Mouse (Mus musculus): Measurements from ENCODE around the gene Bmi1. TPM values are rescaled to one million over a fixed set of nuclear protein-coding genes. Genes with fewer than 3 reads are reported as not detected.

The Bmi1 gene
- polyA plus RNA-seq, 1 experiment from 2014 or later: 30.9 TPM

DNA sequence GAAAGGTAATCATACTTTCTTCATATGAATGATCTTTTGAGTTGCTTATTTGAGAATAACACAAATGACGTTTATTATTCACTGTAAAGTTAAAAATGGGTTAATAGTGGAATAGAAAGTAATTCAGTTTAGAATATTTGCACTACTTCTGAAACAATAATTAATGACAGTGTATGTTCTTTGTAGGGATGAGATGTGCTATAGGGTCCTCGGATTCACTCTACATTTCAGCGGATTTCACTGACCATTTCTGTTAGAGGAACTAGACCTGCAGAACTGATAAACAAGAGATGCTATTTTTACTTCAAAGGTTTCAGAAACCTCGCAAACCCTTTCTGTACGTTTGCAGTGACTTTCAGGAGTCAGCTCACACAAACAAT, 16.7 kb downstream of the Bmi1 start:
- ATAC-seq (ENCODE audit: low FRiP score, low TSS enrichment): no peak
- Histone ChIP-seq H3K27me3 (ENCODE audit: insufficient read depth, low read length) (peaks cover 63% of the 10 kb centered on the region), H3K4me2 (replicated peaks; ENCODE audit: low read depth, low read length) (peak overlapping the region; percentile 97), H3K4me1 (ENCODE audit: insufficient read depth, low read length) (peaks cover 25% of the 10 kb centered on the region), H3K27ac (ENCODE audit: low read length) (no peak overlapping the region), H3K9ac (replicated peaks; ENCODE audit: low read length) (no peak overlapping the region), H3K4me3 (ENCODE audit: low read length) (peak overlapping the region; percentile 69), H3K36me3 (ENCODE audit: insufficient read depth, low read length) (no peaks in the 10 kb centered on the region), H3K9me3 (ENCODE audit: low read length) (no peaks in the 10 kb centered on the region)
- 2% methylated on average over 5 of the region's 5 CpGs for WGBS

DNA sequence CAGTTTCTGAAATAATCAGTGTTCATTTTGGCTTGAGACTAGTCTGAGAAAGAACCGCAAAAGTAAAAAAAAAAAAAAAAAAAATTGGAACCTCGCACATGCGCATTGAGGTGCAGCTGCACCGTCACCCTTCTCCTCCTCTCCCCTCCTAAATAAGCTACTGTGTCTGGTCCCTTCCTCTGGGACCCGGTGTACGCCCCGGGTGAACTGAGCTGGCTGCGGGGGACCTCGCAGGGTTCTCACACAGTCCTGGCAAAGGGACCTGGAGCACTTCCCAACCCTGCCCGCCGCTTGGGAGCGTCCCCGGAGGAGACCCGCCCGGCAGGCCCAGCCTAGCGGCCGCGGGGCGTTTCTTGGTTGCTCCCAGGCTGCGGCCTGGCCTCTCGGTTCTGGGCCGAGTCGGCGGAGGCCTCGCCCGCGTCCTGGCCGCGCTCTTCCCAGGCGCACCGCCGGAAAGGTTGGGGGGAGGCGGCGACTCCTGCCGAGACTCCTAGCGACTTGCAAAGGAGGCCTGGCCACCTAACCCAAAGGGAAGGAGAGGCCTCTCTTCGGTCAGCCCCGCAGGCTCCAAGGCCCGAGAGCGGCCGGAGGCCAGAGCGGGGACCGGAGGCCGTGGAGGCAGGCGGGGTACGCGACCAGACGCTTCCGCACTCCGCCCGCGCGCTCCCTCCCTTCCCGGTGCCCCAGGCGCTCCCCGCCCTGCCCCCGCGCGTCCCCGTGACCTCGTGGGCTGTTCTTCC, 17.2 kb downstream of the Bmi1 start, which contains the start of gene Spag6:
TSS of gene Spag6 (plus strand) at position 162 of the 740 bp plus-strand sequence.
- H3K27ac ChIP-seq (ENCODE audit: low read length): peak within 1 kb of the TSS; percentile 76
- ATAC-seq (ENCODE audit: low FRiP score, low TSS enrichment): peak; percentile 88
- peaks cover 25% of the 10 kb centered on the region for H3K4me1 ChIP-seq (ENCODE audit: insufficient read depth, low read length)
- peak within 1 kb of the TSS; percentile 97 for H3K4me2 ChIP-seq (replicated peaks; ENCODE audit: low read depth, low read length)
- peak within 1 kb of the TSS; percentile 69 for H3K4me3 ChIP-seq (ENCODE audit: low read length)
- under 1% methylated on average over 59 of the region's 61 CpGs for WGBS
- no peaks in the 10 kb centered on the region for H3K9me3 ChIP-seq (ENCODE audit: low read length)
- peaks cover 63% of the 10 kb centered on the region for H3K27me3 ChIP-seq (ENCODE audit: insufficient read depth, low read length)
- no peaks in the 10 kb centered on the region for H3K36me3 ChIP-seq (ENCODE audit: insufficient read depth, low read length)
- peak within 1 kb of the TSS; percentile 95 for H3K9ac ChIP-seq (replicated peaks; ENCODE audit: low read length)

DNA sequence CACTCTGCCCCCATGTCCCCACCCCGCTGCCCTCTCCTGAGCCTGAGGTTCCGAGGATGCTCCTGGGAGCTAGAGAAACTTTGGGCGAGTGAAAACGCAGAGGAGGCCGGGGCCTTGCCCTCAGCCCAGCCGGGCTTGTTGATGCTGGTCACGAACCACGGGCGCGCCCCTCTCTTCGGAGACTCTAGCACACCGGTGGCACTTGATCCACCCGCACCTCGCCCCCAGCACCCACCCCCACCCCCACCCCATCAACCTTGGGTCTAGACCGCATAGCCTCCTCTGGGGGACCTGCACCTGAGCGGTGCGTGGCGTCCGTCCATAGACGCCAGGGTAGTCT, 17.8 kb downstream of the Bmi1 start:
- ATAC-seq (ENCODE audit: low FRiP score, low TSS enrichment): peak; percentile 49; the same call in 1 of the 2 replicates
- Histone ChIP-seq H3K27ac (ENCODE audit: low read length) (no peak overlapping the region; the same call in 1 of the 2 replicates), H3K27me3 (ENCODE audit: insufficient read depth, low read length) (peaks cover 63% of the 10 kb centered on the region), H3K36me3 (ENCODE audit: insufficient read depth, low read length) (no peaks in the 10 kb centered on the region), H3K9ac (replicated peaks; ENCODE audit: low read length) (peak overlapping the region; percentile 95), H3K4me3 (ENCODE audit: low read length) (peak overlapping the region; percentile 69), H3K9me3 (ENCODE audit: low read length) (no peaks in the 10 kb centered on the region), H3K4me2 (replicated peaks; ENCODE audit: low read depth, low read length) (peak overlapping the region; percentile 97), H3K4me1 (ENCODE audit: insufficient read depth, low read length) (peaks cover 19% of the 10 kb centered on the region)
- 2% methylated on average over 20 of the region's 20 CpGs for WGBS

DNA sequence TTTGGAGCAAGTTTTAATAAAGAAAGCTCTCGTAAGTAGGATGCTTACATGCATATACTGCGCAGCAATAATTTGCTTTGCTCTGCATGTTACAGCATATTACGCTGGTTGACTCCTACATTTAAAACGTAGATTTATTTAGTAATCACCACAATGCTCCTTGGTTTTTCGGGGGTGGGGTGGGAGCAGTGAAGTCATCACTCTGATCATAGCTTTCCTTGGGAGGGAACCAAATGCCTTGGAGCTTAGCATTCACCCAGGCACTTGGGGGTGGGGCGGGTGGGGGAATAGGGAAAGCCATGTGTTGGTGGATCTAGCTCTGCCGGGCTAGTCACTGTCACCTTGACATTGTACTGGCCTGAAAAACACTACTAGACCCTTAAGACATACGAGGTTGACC, 18.3 kb downstream of the Bmi1 start:
- H3K4me2 ChIP-seq (replicated peaks; ENCODE audit: low read depth, low read length): peak overlapping the region; percentile 97
- H3K27ac ChIP-seq (ENCODE audit: low read length): no peak overlapping the region
- H3K9me3 ChIP-seq (ENCODE audit: low read length): no peaks in the 10 kb centered on the region
- no peak overlapping the region for H3K9ac ChIP-seq (replicated peaks; ENCODE audit: low read length)
- ATAC-seq (ENCODE audit: low FRiP score, low TSS enrichment): no peak
- H3K4me3 ChIP-seq (ENCODE audit: low read length): no peak overlapping the region
- H3K4me1 ChIP-seq (ENCODE audit: insufficient read depth, low read length): peaks cover 14% of the 10 kb centered on the region
- H3K36me3 ChIP-seq (ENCODE audit: insufficient read depth, low read length): no peaks in the 10 kb centered on the region
- WGBS: 4% methylated on average over 8 of the region's 8 CpGs
- H3K27me3 ChIP-seq (ENCODE audit: insufficient read depth, low read length): peaks cover 63% of the 10 kb centered on the region

DNA sequence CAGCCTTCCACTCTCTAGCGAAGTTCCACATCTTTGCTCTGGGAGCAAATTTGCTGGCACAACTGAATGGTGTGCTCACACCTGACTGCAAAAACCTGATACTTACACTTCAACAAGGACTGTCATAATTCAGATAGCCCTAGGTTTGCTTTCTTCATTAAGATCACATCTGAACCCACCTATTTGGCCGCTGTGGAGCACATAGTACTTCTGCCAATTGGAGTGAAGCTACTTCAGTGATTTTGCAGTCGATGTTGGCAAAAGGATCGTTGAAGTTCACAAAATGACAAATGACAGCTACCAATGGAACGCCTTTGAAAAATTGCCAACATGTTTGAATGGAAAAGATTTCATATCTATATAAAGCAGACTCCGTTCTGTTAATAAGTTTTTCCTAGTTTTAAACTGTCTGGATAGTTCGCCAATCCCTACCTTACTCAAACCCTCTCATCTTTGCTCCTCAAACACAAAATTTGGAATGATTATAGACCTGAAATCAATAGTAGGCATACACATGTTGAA, 18.9 kb downstream of the Bmi1 start:
- H3K27me3 ChIP-seq (ENCODE audit: insufficient read depth, low read length): peaks cover 63% of the 10 kb centered on the region
- no peaks in the 10 kb centered on the region for H3K36me3 ChIP-seq (ENCODE audit: insufficient read depth, low read length)
- H3K9me3 ChIP-seq (ENCODE audit: low read length): no peaks in the 10 kb centered on the region
- peaks cover 10% of the 10 kb centered on the region; the same call in 1 of the 2 replicates for H3K4me1 ChIP-seq (ENCODE audit: insufficient read depth, low read length)
- H3K4me3 ChIP-seq (ENCODE audit: low read length): no peak overlapping the region
- 4% methylated on average over 7 of the region's 7 CpGs for WGBS
- H3K4me2 ChIP-seq (replicated peaks; ENCODE audit: low read depth, low read length): no peak overlapping the region
- no peak for ATAC-seq (ENCODE audit: low FRiP score, low TSS enrichment)
- no peak overlapping the region for H3K9ac ChIP-seq (replicated peaks; ENCODE audit: low read length)
- no peak overlapping the region for H3K27ac ChIP-seq (ENCODE audit: low read length)

DNA sequence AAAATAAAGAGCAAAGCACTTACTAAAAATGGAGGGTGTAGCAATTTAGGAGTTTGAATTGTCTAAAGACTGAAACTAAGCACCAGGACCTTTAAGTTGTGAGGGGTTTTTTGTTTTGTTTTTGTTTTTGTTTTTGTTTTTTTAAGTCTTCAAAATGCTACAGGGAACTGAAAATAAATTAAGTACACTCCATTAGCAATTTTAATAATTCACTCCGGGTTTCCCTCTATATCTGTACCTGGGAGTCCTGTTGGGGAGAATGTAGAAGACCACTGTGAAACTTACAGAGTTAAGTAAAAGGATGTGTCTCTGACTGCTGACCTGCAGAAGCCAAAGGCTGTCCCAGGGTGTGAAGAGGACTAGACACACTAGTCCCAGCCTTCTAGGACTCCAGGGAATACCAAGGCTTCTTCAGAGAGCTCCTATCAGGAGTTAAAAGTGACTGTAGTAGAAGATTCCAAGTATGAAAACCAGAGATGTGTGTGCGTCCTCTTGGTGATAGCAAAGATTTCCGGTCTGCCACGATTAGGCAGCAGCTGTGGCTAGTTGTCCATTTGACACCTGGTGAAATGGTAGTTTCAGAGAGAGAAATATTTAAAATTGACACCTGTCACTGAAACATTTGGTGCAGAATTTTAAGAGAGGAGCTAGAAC, 20.9 kb downstream of the Bmi1 start:
- Histone ChIP-seq H3K4me3 (ENCODE audit: low read length) (no peak overlapping the region), H3K4me2 (replicated peaks; ENCODE audit: low read depth, low read length) (no peak overlapping the region), H3K9ac (replicated peaks; ENCODE audit: low read length) (no peak overlapping the region), H3K27me3 (ENCODE audit: insufficient read depth, low read length) (peaks cover 63% of the 10 kb centered on the region), H3K9me3 (ENCODE audit: low read length) (no peaks in the 10 kb centered on the region), H3K36me3 (ENCODE audit: insufficient read depth, low read length) (no peaks in the 10 kb centered on the region), H3K27ac (ENCODE audit: low read length) (no peak overlapping the region), H3K4me1 (ENCODE audit: insufficient read depth, low read length) (peaks cover 10% of the 10 kb centered on the region; the same call in 1 of the 2 replicates)
- WGBS: 2% methylated on average over 4 of the region's 4 CpGs
- ATAC-seq (ENCODE audit: low FRiP score, low TSS enrichment): no peak

DNA sequence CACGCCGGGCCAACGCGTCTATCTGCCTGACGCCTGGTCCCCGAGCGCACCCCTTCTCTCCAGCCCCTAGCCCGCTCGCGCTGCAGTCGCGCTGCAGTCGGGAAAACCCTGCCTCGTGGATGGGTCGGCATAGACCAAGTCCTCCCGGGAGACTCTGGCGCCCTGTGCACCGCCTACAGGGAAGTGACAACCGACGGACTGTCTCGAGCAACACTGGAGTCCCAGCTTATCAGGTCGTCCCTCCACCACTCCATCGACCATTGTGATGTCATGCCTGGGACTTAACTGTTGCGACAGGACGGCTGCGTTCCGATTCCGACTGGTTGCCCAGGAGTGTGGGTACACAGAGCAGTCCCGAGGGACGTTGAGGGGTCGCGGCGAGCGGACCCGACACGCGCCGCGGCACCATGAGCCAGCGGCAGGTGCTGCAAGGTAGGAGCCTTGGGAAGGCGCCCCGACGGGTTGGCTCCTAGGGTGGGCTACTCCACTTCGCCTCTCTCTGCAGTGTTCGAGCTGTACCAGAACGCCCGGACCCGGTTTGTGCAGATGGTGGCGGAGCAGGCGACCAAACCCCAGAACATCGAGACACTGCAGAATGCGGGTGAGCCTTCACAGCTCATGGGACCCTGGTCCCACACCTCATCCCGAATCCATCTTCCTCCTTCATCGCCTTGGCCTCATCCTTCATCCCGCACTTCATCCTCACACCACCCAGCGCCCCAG, 22.0 kb downstream of the Bmi1 start:
- no peaks in the 10 kb centered on the region for H3K36me3 ChIP-seq (ENCODE audit: insufficient read depth, low read length)
- H3K4me2 ChIP-seq (replicated peaks; ENCODE audit: low read depth, low read length): peak overlapping the region; percentile 21
- H3K27me3 ChIP-seq (ENCODE audit: insufficient read depth, low read length): peaks cover 62% of the 10 kb centered on the region
- H3K27ac ChIP-seq (ENCODE audit: low read length): no peak overlapping the region
- no peak overlapping the region for H3K9ac ChIP-seq (replicated peaks; ENCODE audit: low read length)
- under 1% methylated on average over 56 of the region's 56 CpGs for WGBS
- H3K9me3 ChIP-seq (ENCODE audit: low read length): no peaks in the 10 kb centered on the region
- peaks cover 10% of the 10 kb centered on the region; the same call in 1 of the 2 replicates for H3K4me1 ChIP-seq (ENCODE audit: insufficient read depth, low read length)
- no peak for ATAC-seq (ENCODE audit: low FRiP score, low TSS enrichment)
- peak overlapping the region; percentile 18 for H3K4me3 ChIP-seq (ENCODE audit: low read length)

DNA sequence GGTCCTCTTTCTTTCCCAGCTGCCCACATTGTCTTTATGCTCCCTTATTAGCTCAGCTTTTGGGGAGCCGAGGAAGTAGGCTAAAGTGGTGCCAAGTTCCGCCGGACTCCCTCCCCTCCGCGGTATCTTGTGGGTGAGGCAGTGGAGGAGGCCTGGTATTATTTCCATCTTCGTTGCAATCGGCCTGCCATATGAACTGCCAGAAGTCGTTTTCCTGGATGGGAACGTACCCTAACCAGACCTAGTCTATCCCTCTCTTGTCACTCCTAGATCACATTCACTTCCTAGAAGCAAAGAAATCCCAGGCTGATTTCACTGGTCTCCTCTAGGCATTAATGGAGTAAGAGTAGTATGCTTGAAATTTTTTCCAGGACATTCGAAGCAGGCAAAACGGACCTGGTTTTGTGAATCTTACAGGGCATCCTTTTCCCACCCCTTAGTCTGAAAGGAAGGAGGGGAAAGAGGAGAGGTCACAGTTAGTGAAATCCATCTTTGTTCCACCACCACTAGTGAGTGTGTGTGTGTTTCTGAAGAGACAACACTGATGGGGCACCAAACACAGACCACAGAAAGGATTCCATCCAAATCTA, 22.7 kb downstream of the Bmi1 start:
- H3K4me2 ChIP-seq (replicated peaks; ENCODE audit: low read depth, low read length): no peak overlapping the region

DNA sequence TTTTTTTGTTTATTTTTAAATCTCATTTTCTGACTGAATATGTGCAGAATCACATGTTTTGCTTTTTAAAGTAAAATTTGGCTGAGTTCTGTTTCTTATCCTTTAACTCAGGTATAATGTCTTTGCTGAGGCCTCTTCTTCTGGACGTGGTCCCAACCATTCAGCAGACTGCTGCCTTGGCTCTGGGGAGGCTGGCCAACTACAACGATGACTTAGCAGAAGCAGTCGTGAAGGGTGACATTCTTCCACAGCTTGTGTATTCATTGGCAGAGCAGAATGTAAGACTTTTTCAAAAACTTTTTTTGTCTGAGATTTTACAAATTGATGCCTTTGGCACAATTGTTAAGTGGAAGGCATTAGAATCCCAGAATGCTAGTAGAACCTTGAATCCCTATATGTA, 33.5 kb downstream of the Bmi1 start:
- Histone ChIP-seq H3K4me3 (ENCODE audit: low read length) (no peak overlapping the region), H3K4me1 (ENCODE audit: insufficient read depth, low read length) (no peaks in the 10 kb centered on the region), H3K9me3 (ENCODE audit: low read length) (no peaks in the 10 kb centered on the region), H3K27me3 (ENCODE audit: insufficient read depth, low read length) (peaks cover 5% of the 10 kb centered on the region), H3K9ac (replicated peaks; ENCODE audit: low read length) (no peak overlapping the region), H3K4me2 (replicated peaks; ENCODE audit: low read depth, low read length) (no peak overlapping the region), H3K36me3 (ENCODE audit: insufficient read depth, low read length) (no peaks in the 10 kb centered on the region), H3K27ac (ENCODE audit: low read length) (no peak overlapping the region)
- ATAC-seq (ENCODE audit: low FRiP score, low TSS enrichment): no peak
- WGBS: 62% methylated on average over 3 of the region's 3 CpGs

More for the DNA sequence above, 22.7 kb downstream of the Bmi1 start:
- no peak for ATAC-seq (ENCODE audit: low FRiP score, low TSS enrichment)
- H3K4me3 ChIP-seq (ENCODE audit: low read length): no peak overlapping the region
- no peaks in the 10 kb centered on the region for H3K9me3 ChIP-seq (ENCODE audit: low read length)
- no peaks in the 10 kb centered on the region for H3K36me3 ChIP-seq (ENCODE audit: insufficient read depth, low read length)
- 1% methylated on average over 11 of the region's 11 CpGs for WGBS
- H3K9ac ChIP-seq (replicated peaks; ENCODE audit: low read length): no peak overlapping the region
- no peak overlapping the region for H3K27ac ChIP-seq (ENCODE audit: low read length)
- H3K27me3 ChIP-seq (ENCODE audit: insufficient read depth, low read length): peaks cover 66% of the 10 kb centered on the region
- H3K4me1 ChIP-seq (ENCODE audit: insufficient read depth, low read length): peaks cover 10% of the 10 kb centered on the region; the same call in 1 of the 2 replicates
